Mouse (Mus musculus) hindbrain, embryonic 15.5 days (tissue): ENCODE data around the gene Ak4. TPM values are rescaled to one million over a fixed set of nuclear protein-coding genes. Genes with fewer than 3 reads are reported as not detected.

Source experiments
- ATAC-seq: fragments of 200-750 bp; cut with Nextera tagmentation; 2 replicates; pipeline ENCODE4 v1.8.0; 2017; ENCODE audit warnings: low read depth, moderate number of reproducible peaks, moderate TSS enrichment; ENCODE audit not compliant: low FRiP score
- H3K27ac ChIP-seq: fragments of 300-500 bp; sonication (generic); replicated peaks from 2 replicates; pipeline ENCODE4 v1.5.1; 2015; ENCODE audit warnings: mild to moderate bottlenecking, inconsistent platforms
- H3K27me3 ChIP-seq: fragments of 300-500 bp; sonication (generic); 2 replicates; pipeline ENCODE4 v1.6.1; 2015; ENCODE audit warnings: control low read depth, inconsistent platforms
- H3K36me3 ChIP-seq: fragments of 300-500 bp; sonication (generic); 2 replicates; pipeline ENCODE4 v1.6.1; 2015; ENCODE audit warnings: control low read depth, inconsistent platforms
- H3K4me1 ChIP-seq: fragments of 300-500 bp; sonication (generic); replicated peaks from 2 replicates; pipeline ENCODE4 v1.6.1; 2015; ENCODE audit warnings: control low read depth, inconsistent platforms
- H3K4me2 ChIP-seq: fragments of 300-500 bp; sonication (generic); 2 replicates; pipeline ENCODE4 v1.6.1; 2015; ENCODE audit warnings: moderate library complexity, mild to moderate bottlenecking, inconsistent platforms
- H3K4me3 ChIP-seq: fragments of 300-500 bp; sonication (generic); 2 replicates; pipeline ENCODE4 v1.5.1; 2015; ENCODE audit warnings: mild to moderate bottlenecking, inconsistent platforms
- H3K9ac ChIP-seq: fragments of 300-500 bp; sonication (generic); 2 replicates; pipeline ENCODE4 v1.6.1; 2015; ENCODE audit warnings: inconsistent platforms
- H3K9me3 ChIP-seq: fragments of 300-500 bp; sonication (generic); 2 replicates; pipeline ENCODE4 v1.6.1; 2016; ENCODE audit warnings: control low read depth, inconsistent platforms
- WGBS: fragments of 180-500 bp; shearing (Covaris S2); methylation state at CpG from one replicate; pipeline ENCODE4 v1.1.7; 2015; 5-methylcytosine and 5-hydroxymethylcytosine counted together
- polyA plus RNA-seq: library from polyadenylated mRNA; unstranded; fragments of >200 nt; fragmentation: Nextera tagmentation; extraction: Ambion mirVana; gene quantifications from 2 replicates; pipeline ENCODE4 v1.2.1, GENCODE M21; 2015

Gene Ak4
- polyA plus RNA-seq, 1 experiment from 2014 or later = 10.2 TPM

DNA sequence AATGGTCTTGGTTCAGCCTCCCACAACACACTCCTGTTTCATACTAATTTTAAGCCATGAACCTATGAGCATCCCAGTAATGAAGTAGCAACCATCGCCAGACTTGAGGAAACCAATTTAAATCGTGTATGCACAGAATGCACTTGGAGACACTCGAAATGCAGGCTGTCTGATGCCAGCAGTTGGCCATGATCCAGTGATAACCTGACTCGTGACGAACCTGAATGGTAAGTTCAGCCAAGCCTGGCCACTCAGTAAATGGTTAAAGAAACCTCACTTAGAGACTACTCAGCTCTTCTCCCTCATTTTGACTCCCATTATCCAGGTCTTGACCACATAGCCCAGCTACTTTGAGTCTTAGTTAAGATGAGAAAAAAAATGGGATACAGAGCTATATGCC, 50.2 kb downstream of the Ak4 start:
- no peaks in the 10 kb centered on the region for H3K36me3 ChIP-seq
- 80% methylated on average over 5 of the region's 5 CpGs for WGBS

DNA sequence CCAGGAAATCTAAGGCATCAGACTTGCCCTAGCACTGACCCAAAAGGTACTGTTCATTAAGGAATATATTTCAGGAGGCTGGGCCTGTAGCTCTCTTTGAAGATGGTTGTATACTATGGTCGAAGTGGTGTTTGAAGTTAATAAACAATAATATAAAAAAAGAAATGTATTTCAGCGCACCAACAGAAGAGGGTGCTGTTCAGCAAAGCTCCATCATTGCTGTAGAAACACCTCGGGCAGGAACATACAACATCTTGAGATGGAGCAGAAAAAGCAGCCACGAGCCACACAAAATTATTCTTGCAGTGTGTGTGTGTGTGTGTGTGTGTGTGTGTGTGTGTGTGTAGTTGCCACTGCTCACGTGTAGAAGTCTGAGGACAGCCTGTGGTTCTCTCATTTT, 51.5 kb downstream of the Ak4 start:
- Histone ChIP-seq H3K4me2 (no peak overlapping the region), H3K4me1 (no peaks in the 10 kb centered on the region), H3K27me3 (no peaks in the 10 kb centered on the region), H3K27ac (no peak overlapping the region), H3K36me3 (no peaks in the 10 kb centered on the region), H3K4me3 (no peak overlapping the region), H3K9me3 (no peaks in the 10 kb centered on the region), H3K9ac (no peak overlapping the region)
- WGBS = 59% methylated on average over 5 of the region's 5 CpGs
- ATAC-seq = no peak

More for the DNA sequence above, 50.2 kb downstream of the Ak4 start:
- H3K9ac ChIP-seq = no peak overlapping the region
- no peaks in the 10 kb centered on the region for H3K4me1 ChIP-seq
- no peaks in the 10 kb centered on the region for H3K27me3 ChIP-seq
- H3K27ac ChIP-seq = no peak overlapping the region
- no peak overlapping the region for H3K4me3 ChIP-seq
- no peak for ATAC-seq
- no peaks in the 10 kb centered on the region for H3K9me3 ChIP-seq
- H3K4me2 ChIP-seq = no peak overlapping the region

DNA sequence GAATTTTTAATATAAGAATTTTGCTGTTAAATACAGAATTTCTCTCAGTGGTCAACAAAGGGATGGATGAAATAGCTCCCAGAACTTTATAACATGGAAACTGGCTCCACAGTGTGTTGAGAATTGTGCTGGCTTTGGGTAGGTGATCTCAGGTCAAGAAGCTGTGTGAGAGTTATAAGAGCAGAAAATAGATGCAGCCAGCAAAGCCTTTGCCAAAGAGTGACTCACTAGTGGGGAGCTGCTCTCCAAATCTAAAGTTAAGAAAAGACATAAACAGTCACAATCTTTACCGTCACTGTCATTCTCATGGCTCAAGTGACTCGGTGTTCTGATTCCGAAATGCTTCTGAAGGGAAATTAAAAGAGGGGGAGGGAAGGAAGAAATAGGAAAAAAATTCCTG, 53.7 kb downstream of the Ak4 start:
- Histone ChIP-seq H3K4me3 (no peak overlapping the region), H3K9ac (no peak overlapping the region), H3K27me3 (no peaks in the 10 kb centered on the region), H3K4me1 (no peaks in the 10 kb centered on the region), H3K36me3 (no peaks in the 10 kb centered on the region), H3K27ac (no peak overlapping the region), H3K4me2 (no peak overlapping the region), H3K9me3 (no peaks in the 10 kb centered on the region)
- WGBS = 86% methylated on average over 3 of the region's 3 CpGs
- ATAC-seq = no peak

DNA sequence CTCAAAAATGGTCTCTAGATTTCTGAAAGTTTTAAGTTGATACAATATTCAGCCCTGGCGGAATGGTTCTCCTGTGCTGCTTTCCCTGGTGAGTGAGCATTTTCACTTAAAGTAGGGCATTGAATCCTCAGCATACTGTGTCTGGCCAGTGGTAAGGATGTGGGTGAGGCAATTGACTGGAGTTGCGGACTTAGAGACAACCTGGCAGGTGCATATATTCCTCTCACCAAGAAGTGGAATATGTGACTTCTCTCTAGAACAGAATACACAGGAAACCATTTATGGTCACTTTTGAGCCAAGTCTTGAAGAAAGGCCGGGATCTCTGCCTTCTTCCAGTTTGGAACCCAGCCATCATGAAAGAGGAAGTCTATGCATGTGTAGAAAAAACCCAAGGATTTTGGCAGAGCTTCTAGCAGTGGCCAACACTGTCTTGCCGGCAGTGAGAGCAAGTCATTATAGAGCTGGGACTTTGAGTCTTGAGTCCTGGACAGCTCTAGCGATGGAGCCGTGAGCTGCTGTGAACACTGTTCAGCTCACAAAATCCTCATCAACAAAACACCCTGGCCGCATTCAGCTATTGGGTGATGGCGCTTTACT, 71.3 kb downstream of the Ak4 start:
- no peak for ATAC-seq
- no peak overlapping the region for H3K4me3 ChIP-seq
- H3K27ac ChIP-seq = no peak overlapping the region
- H3K4me2 ChIP-seq = no peak overlapping the region
- H3K36me3 ChIP-seq = no peaks in the 10 kb centered on the region
- H3K9me3 ChIP-seq = no peaks in the 10 kb centered on the region
- no peak overlapping the region for H3K9ac ChIP-seq
- H3K27me3 ChIP-seq = no peaks in the 10 kb centered on the region
- WGBS = 89% methylated on average over 8 of the region's 8 CpGs
- no peaks in the 10 kb centered on the region for H3K4me1 ChIP-seq

DNA sequence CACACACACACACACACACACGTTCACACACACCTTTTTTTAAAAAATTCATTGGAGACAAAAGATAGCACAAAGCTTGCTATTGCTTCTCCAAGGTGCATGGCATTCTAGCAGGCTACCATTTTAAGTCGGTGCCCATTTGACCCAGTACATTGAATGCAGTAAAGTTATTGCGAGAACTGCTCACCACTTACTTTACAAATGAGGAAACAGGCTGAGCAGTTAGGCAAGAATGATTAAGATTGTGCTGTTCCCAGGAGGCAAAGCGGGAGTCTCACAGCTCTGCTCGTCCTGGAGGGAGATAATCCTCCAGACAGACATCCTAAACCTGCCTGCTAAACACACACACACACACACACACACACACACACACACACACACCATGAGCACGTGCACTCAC, 72.6 kb downstream of the Ak4 start:
- Histone ChIP-seq H3K9me3 (no peaks in the 10 kb centered on the region), H3K27ac (no peak overlapping the region), H3K27me3 (no peaks in the 10 kb centered on the region), H3K4me1 (peaks cover 1% of the 10 kb centered on the region), H3K4me3 (no peak overlapping the region), H3K36me3 (no peaks in the 10 kb centered on the region), H3K4me2 (no peak overlapping the region), H3K9ac (no peak overlapping the region)
- no peak for ATAC-seq
- WGBS = 71% methylated on average over 6 of the region's 6 CpGs

DNA sequence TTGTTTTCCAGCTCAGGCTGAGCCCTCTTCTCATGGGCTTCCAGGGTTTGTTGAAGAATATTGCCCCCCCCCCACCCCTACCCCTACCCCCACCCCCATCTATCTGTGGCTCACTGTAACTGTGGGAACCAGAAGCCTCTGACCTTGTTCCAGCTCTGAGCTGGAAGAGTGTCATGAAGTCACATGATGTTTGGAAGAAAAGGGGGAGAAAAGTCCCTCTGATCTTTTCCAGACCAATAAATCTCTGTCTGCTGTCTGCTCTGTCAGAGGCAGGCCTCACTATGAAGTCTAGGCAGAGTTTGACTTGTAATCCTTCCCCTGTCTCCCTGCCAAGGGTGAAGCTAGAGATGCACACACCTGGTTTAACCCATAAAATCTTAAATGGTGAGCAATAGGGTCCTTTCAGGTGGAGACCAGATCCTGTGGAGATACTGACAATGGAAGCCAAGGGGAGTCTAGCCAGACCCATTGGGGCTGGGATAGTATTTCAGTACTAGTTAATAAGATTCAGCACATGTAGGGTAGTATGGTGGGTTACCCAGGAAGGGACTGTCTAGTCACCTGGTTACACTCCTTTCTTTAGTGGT, 74.6 kb downstream of the Ak4 start:
- H3K27me3 ChIP-seq = peaks cover 14% of the 10 kb centered on the region
- H3K4me1 ChIP-seq = peaks cover 11% of the 10 kb centered on the region
- H3K36me3 ChIP-seq = no peaks in the 10 kb centered on the region
- H3K4me2 ChIP-seq = no peak overlapping the region
- no peak overlapping the region for H3K27ac ChIP-seq
- no peak overlapping the region for H3K4me3 ChIP-seq
- no peak for ATAC-seq
- H3K9ac ChIP-seq = no peak overlapping the region
- H3K9me3 ChIP-seq = no peaks in the 10 kb centered on the region

- Histone ChIP-seq H3K4me3 (peak overlapping the region; percentile 71), H3K27ac (no peak overlapping the region), H3K36me3 (no peaks in the 10 kb centered on the region), H3K4me1 (peaks cover 11% of the 10 kb centered on the region), H3K9ac (peak overlapping the region; percentile 62), H3K9me3 (no peaks in the 10 kb centered on the region), H3K27me3 (peaks cover 19% of the 10 kb centered on the region), H3K4me2 (peak overlapping the region; percentile 95)
- peak; percentile 33; the same call in 1 of the 2 replicates for ATAC-seq
- 3% methylated on average over 28 of the region's 28 CpGs for WGBS
These were observed 77.1 kb downstream of the Ak4 start for GRCm38 (mm10) chr4:101496188-101496533.

GRCm38 (mm10) chr4:101496534-101497237, 77.6 kb downstream of the Ak4 start, which contains the start of gene Dnajc6:
TSS of gene Dnajc6 (plus strand) at chr4:101496648.
- ATAC-seq = peak; percentile 69
- Histone ChIP-seq H3K27me3 (peaks cover 19% of the 10 kb centered on the region), H3K9me3 (no peaks in the 10 kb centered on the region), H3K36me3 (no peaks in the 10 kb centered on the region), H3K4me2 (peak within 1 kb of the TSS; percentile 95), H3K27ac (no peak within 1 kb of the TSS), H3K9ac (peak within 1 kb of the TSS; percentile 62), H3K4me1 (peaks cover 11% of the 10 kb centered on the region), H3K4me3 (peak within 1 kb of the TSS; percentile 71)
- under 1% methylated on average over 53 of the region's 57 CpGs for WGBS

DNA sequence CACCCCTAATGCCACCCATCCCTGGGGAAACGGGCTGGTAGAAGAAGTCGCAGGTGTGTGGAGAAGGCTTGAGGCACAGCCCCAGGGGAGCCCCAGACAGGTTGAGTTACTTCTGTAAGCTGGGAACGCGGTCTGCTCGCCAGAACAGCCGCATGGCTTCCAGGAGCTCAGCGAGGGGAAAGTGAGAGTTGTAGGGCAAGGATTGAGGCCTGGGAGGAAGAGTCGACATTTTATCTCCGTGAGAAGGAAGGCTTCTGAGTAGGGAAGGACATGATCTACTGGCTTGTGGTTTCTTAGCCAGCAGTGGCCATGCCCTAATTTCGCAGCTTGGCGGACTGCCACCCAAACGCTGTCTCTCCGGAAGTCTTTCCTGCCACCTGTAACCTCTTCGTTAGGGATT, 78.3 kb downstream of the Ak4 start:
- peak overlapping the region; percentile 71 for H3K4me3 ChIP-seq
- peak overlapping the region; percentile 20; the same call in 1 of the 2 replicates for H3K9ac ChIP-seq
- H3K27ac ChIP-seq = no peak overlapping the region
- peak overlapping the region; percentile 95 for H3K4me2 ChIP-seq
- no peaks in the 10 kb centered on the region for H3K36me3 ChIP-seq
- no peak for ATAC-seq
- H3K27me3 ChIP-seq = peaks cover 19% of the 10 kb centered on the region
- H3K9me3 ChIP-seq = no peaks in the 10 kb centered on the region
- WGBS = 3% methylated on average over 14 of the region's 14 CpGs
- H3K4me1 ChIP-seq = peaks cover 11% of the 10 kb centered on the region

DNA sequence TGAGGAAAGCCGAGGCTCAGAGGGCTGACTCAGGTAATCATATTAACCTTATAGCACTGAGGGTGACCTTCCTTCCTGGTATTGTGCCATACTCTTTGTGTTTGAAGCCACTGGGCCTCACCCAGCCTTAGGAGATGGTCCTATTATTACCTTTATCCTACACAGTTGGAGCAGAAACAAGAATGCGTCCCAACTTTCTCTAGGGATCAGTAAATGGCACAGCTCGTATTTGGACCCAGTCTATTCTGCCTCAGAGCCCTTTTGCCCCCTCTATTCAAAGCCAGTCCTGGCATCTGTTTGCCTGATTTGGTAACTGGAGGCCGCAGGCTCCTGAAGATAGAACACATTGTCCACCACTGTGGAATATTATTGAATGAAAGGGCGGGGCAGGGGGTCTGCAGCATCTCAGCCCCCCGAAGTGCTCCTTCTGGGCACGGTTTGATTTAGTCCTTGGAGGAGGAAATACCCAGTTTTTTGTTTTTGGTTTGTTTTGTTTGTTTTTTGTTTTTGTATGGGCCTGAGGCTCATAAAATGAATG, 85.5 kb downstream of the Ak4 start:
- H3K4me2 ChIP-seq = no peak overlapping the region
- no peak overlapping the region for H3K9ac ChIP-seq
- H3K9me3 ChIP-seq = no peaks in the 10 kb centered on the region
- no peak overlapping the region for H3K4me3 ChIP-seq
- H3K27ac ChIP-seq = no peak overlapping the region
- H3K27me3 ChIP-seq = no peaks in the 10 kb centered on the region
- ATAC-seq = no peak
- WGBS = 42% methylated on average over 7 of the region's 7 CpGs
- peaks cover 13% of the 10 kb centered on the region for H3K4me1 ChIP-seq
- H3K36me3 ChIP-seq = no peaks in the 10 kb centered on the region

DNA sequence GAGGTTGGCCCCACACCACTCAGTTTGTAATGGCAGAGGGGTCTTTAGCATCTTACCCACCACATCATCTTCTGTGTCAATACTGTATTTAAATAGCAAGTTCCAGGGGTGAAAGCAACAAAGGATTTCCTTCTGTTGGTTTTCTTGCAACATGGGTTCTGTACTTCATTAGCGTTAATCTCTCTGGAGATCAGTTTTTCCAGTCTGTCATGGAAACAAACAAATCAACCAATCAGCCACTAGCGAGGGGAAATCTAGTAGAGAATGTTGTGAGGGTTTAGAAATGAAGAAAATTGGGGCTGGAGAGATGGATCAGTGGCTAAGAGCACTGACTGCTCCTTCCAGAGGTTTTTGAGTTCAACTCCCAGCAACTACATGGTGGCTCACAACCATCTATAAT, 86.9 kb downstream of the Ak4 start:
- no peak overlapping the region for H3K27ac ChIP-seq
- no peaks in the 10 kb centered on the region for H3K27me3 ChIP-seq
- peaks cover 16% of the 10 kb centered on the region for H3K4me1 ChIP-seq
- 71% methylated on average over 2 of the region's 2 CpGs for WGBS
- H3K4me3 ChIP-seq = no peak overlapping the region
- ATAC-seq = no peak
- no peaks in the 10 kb centered on the region for H3K36me3 ChIP-seq
- H3K9me3 ChIP-seq = no peaks in the 10 kb centered on the region
- H3K9ac ChIP-seq = no peak overlapping the region
- no peak overlapping the region for H3K4me2 ChIP-seq

DNA sequence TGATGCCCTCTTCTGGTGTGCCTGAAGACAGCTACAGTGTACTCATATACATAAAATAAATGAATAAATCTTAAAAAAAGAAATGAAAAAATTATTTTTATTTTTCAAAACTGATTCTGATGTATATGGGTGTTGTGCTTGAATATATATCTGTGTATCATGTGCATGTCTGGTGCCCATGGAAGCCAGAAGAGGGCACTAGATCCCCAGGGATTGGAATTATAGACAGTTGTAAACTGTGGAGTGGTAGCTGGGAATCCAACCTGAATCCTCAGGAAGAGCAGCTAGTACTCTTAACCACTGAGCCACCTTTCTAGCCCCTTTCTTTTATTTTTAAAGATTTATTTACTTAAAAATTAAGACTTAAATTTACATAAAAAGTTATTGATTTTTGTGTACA, 87.3 kb downstream of the Ak4 start:
- no peak for ATAC-seq
- Histone ChIP-seq H3K4me1 (peaks cover 16% of the 10 kb centered on the region), H3K9ac (no peak overlapping the region), H3K4me2 (no peak overlapping the region), H3K4me3 (no peak overlapping the region), H3K27me3 (no peaks in the 10 kb centered on the region), H3K36me3 (no peaks in the 10 kb centered on the region), H3K9me3 (no peaks in the 10 kb centered on the region), H3K27ac (no peak overlapping the region)
